Mouse (Mus musculus) megakaryocyte, embryonic 14.5 days (primary cell): ENCODE results near the gene Prodh2. TPM values are rescaled to one million over a fixed set of nuclear protein-coding genes. Genes with fewer than 3 reads are reported as not detected.

ENCODE experiments used
- H3K27me3 ChIP-seq: replicated peaks from 2 replicates; pipeline ENCODE3; 2012; ENCODE audit warnings: inconsistent platforms
- H3K36me3 ChIP-seq: replicated peaks from 2 replicates; pipeline ENCODE3; 2012; ENCODE audit warnings: low read length, inconsistent platforms, mixed read lengths
- H3K4me1 ChIP-seq: 2 replicates; pipeline ENCODE4 v1.6.1; 2012; ENCODE audit warnings: inconsistent platforms
- H3K4me3 ChIP-seq: replicated peaks from 2 replicates; pipeline ENCODE3; 2012; ENCODE audit warnings: moderate library complexity, mild to moderate bottlenecking, inconsistent platforms
- H3K9me3 ChIP-seq: 2 replicates; pipeline ENCODE4 v1.6.1; 2012; ENCODE audit warnings: inconsistent platforms
- FLI1 ChIP-seq: IDR thresholded peaks from 2 replicates; pipeline ENCODE4 v1.6.1; 2012; ENCODE audit warnings: low read length, inconsistent platforms, mixed read lengths
- GATA1 ChIP-seq: IDR thresholded peaks from 3 replicates; pipeline ENCODE4 v1.6.1; 2012; ENCODE audit warnings: mixed read lengths, low read length, inconsistent platforms, borderline replicate concordance
- polyA plus RNA-seq: library from polyadenylated mRNA; stranded (reverse); fragments of >175 nt; gene quantifications from 2 replicates; pipeline ENCODE4 v1.2.3, GENCODE M21; 2012; ENCODE audit warnings: low replicate concordance; ENCODE audit not compliant: insufficient read depth

Prodh2 gene
- not detected in 2 replicates for polyA plus RNA-seq

GRCm38 (mm10) chr7:30493401-30493931 is at the start of gene Prodh2:
TSS of gene Prodh2 (plus strand) at chr7:30493622.
- Histone ChIP-seq H3K4me3 (no peak within 1 kb of the TSS), H3K36me3 (no peaks in the 10 kb centered on the region), H3K4me1 (peaks cover 15% of the 10 kb centered on the region), H3K9me3 (peaks cover 3% of the 10 kb centered on the region; the same call in 1 of the 2 replicates), H3K27me3 (peaks cover 18% of the 10 kb centered on the region)
- TF ChIP-seq GATA1 (no peak), FLI1 (no peak)

- no peak for TF ChIP-seq GATA1
- TF ChIP-seq FLI1: no peak
- Histone ChIP-seq H3K9me3 (peaks cover 27% of the 10 kb centered on the region), H3K27me3 (peaks cover 89% of the 10 kb centered on the region), H3K4me3 (no peak overlapping the region), H3K4me1 (peaks cover 19% of the 10 kb centered on the region), H3K36me3 (no peaks in the 10 kb centered on the region)
Observed at GRCm38 (mm10) chr7:30443696-30444095, 49.7 kb upstream of the Prodh2 start.

DNA sequence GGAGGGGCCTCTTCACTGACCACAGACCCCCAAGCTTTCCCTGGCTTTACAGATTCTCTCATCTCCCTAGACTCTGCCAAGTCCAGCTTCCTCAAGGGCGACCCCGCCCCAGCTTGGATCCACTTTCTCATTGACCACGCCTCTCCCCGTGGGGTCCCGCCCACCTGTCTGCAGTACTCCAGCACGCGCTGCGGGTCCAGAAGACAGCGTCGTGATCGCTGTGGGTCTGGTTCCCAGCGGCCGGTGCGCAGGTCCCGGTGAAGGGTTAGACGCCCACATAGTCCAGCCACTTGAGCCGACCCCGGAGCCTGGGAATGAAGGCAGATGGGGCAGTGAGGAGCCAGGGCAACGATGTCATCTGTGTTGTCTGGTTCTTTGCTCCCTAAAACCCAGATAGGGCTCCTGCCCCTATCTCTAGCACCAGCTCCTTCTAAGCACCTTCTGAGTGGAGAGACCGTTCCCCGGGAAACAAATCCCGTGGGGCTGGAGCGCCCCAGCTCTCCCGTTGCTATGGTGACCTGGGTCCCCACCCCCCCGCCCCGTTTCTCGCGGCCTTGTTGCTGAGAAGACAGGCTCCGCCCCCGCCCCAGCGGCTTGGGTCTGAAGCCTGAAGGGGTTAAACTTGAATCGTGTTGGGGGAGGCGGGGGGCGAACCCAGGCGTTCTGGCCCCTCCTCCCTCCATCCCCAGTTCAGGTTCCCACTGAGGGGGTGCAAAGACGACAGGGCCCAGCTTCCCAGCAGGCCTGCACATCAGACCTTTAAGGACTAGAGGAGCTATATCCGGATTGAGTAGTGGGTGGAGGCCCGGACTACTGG is 49.1 kb upstream of the Prodh2 start:
- Histone ChIP-seq H3K4me3 (peak overlapping the region; percentile 89), H3K36me3 (no peaks in the 10 kb centered on the region), H3K9me3 (peaks cover 27% of the 10 kb centered on the region), H3K4me1 (peaks cover 19% of the 10 kb centered on the region), H3K27me3 (peaks cover 88% of the 10 kb centered on the region)
- TF ChIP-seq FLI1 (no peak), GATA1 (no peak)

DNA sequence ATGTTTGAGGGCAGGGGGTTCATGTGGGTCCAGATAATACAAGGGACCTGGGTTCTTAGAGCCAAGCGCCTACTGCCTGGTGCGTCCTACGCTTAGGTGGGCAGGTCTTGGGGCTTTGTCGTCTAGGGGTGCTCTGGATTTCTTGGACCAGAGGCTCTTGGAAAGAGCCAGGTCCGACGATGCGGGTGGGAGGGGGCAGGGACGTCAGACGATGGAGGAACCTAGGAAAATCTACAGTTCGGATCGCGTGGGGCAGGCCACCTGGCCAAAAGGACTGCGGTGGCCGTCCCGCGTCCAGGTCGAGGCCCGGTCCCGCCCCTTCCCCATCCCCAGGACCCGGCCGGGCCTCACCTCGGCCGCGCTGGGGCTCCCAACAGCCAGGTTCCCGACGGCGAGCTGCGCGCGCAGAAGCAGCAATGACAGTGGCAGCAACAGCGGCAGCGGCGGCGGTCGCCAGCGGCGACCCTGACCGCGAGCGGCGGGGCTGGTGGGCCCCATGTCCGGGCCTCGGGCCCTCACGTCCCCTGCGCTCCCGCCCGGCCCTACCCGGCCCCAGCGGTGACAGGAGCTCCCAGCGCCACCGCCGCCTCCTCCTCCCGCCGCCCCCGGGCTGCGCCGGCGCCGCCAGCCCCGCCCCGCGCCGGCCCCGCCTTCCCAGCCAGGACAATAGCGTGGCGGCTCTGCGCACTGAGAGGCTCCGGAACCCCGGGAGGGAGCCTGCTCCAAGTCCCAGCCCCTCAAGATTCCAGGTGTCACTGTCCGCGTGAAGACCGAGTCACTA is 48.3 kb upstream of the Prodh2 start, which contains the start of gene Aplp1:
Aplp1 (minus strand) TSS at position 565 of the 781 bp plus-strand sequence.
- Histone ChIP-seq H3K27me3 (peaks cover 88% of the 10 kb centered on the region), H3K9me3 (peaks cover 27% of the 10 kb centered on the region), H3K4me1 (peaks cover 19% of the 10 kb centered on the region), H3K36me3 (no peaks in the 10 kb centered on the region), H3K4me3 (peak within 1 kb of the TSS; percentile 89)
- no peak for TF ChIP-seq FLI1
- TF ChIP-seq GATA1: no peak

GRCm38 (mm10) chr7:30450241-30450640 is 43.2 kb upstream of the Prodh2 start:
- H3K4me1 ChIP-seq: peaks cover 23% of the 10 kb centered on the region
- peaks cover 27% of the 10 kb centered on the region for H3K9me3 ChIP-seq
- TF ChIP-seq FLI1 (no peak), GATA1 (no peak)
- H3K27me3 ChIP-seq: peaks cover 83% of the 10 kb centered on the region
- H3K36me3 ChIP-seq: no peaks in the 10 kb centered on the region
- no peak overlapping the region for H3K4me3 ChIP-seq

- peak overlapping the region; percentile 88 for H3K4me3 ChIP-seq
- peaks cover 1% of the 10 kb centered on the region; the same call in 1 of the 2 replicates for H3K9me3 ChIP-seq
- TF ChIP-seq FLI1 (no peak), GATA1 (no peak)
- peaks cover 25% of the 10 kb centered on the region for H3K4me1 ChIP-seq
- H3K36me3 ChIP-seq: no peaks in the 10 kb centered on the region
- H3K27me3 ChIP-seq: peaks cover 86% of the 10 kb centered on the region
Observed at GRCm38 (mm10) chr7:30453327-30453726, 40.1 kb upstream of the Prodh2 start.

GRCm38 (mm10) chr7:30453766-30454165 is 39.7 kb upstream of the Prodh2 start:
- TF ChIP-seq GATA1 (no peak), FLI1 (no peak)
- Histone ChIP-seq H3K9me3 (no peaks in the 10 kb centered on the region), H3K36me3 (no peaks in the 10 kb centered on the region), H3K4me1 (peaks cover 25% of the 10 kb centered on the region), H3K4me3 (peak overlapping the region; percentile 88), H3K27me3 (peaks cover 87% of the 10 kb centered on the region)

GRCm38 (mm10) chr7:30454259-30454658 is 39.2 kb upstream of the Prodh2 start:
- TF ChIP-seq FLI1 (no peak), GATA1 (no peak)
- no peaks in the 10 kb centered on the region for H3K36me3 ChIP-seq
- peaks cover 87% of the 10 kb centered on the region for H3K27me3 ChIP-seq
- H3K4me3 ChIP-seq: peak overlapping the region; percentile 88
- peaks cover 25% of the 10 kb centered on the region for H3K4me1 ChIP-seq
- no peaks in the 10 kb centered on the region for H3K9me3 ChIP-seq

- H3K9me3 ChIP-seq: no peaks in the 10 kb centered on the region
- H3K36me3 ChIP-seq: no peaks in the 10 kb centered on the region
- no peak overlapping the region for H3K4me3 ChIP-seq
- H3K4me1 ChIP-seq: peaks cover 23% of the 10 kb centered on the region
- peaks cover 95% of the 10 kb centered on the region for H3K27me3 ChIP-seq
- TF ChIP-seq GATA1: no peak
Observed at GRCm38 (mm10) chr7:30456487-30456886, 36.9 kb upstream of the Prodh2 start.
